Mouse (Mus musculus) left cerebral cortex, adult 6 months (tissue): ENCODE data around the gene Zfp936. TPM values are rescaled to one million over a fixed set of nuclear protein-coding genes. Genes with fewer than 3 reads are reported as not detected.

Source experiments
- long read RNA-seq, 2 experiments: library from polyadenylated mRNA; unstranded; transcript quantifications; one replicate each; pipeline ENCODE4 v2.0.0; 2019 to 2020
- polyA plus RNA-seq: library from polyadenylated mRNA; unstranded; fragments of <200 nt; fragmentation: Nextera tagmentation; gene quantifications from 2 replicates; pipeline ENCODE4 v1.2.3, GENCODE M21; 2021

The Zfp936 gene
- polyA plus RNA-seq = not detected in 2 replicates
- long read RNA-seq, experiment 1 = 0 reads
- long read RNA-seq, experiment 2 = 0 reads

GRCm38 (mm10) chr7:43113929-43114328 lies at the start of gene Zfp936:
Gene Zfp936, plus strand, starts transcription at chr7:43114229.

Other genes with a start within 250 kb of the Zfp936 start
- gene Gm2381, start 247.0 kb upstream of the Zfp936 start, polyA plus RNA-seq = not detected in 2 replicates
- not detected in 2 replicates for gene Vmn2r63, start 180.4 kb upstream of the Zfp936 start, polyA plus RNA-seq
- gene Gm9268, start 95.5 kb upstream of the Zfp936 start, polyA plus RNA-seq = not detected in 2 replicates
- gene Zfp715, start 199.1 kb downstream of the Zfp936 start, polyA plus RNA-seq = 4.8 and 6.4 TPM in 2 replicates
- 0.36 and 0.43 TPM in 2 replicates for gene Siglecf, start 237.1 kb downstream of the Zfp936 start, polyA plus RNA-seq